Mouse (Mus musculus): ENCODE measurements around the gene Pkhd1.

GRCm38 (mm10) chr1:20364437-20364836, 253.4 kb downstream of the Pkhd1 start:
- no peak for TF ChIP-seq CTCF (IDR thresholded peaks at IDR 0.05; ENCODE audit: low read depth)
- TF ChIP-seq EP300 (IDR thresholded peaks at IDR 0.05; ENCODE audit: low read depth) = no peak
